Comparison of ENCODE assay signal across 8 mouse cellular contexts in genomic region chr17:31276207-31276921, GRCm38 (mm10). TPM values are rescaled to one million over a fixed set of nuclear protein-coding genes. Genes with fewer than 3 reads are reported as not detected.
DNase-seq lines count a peak whose midpoint lies in the region; ATAC-seq and TF ChIP-seq lines count a peak whose summit lies in the region.

No protein-coding gene starts in this region.

- H3K9me3 ChIP-seq in kidney, embryonic 16.5 days (ENCODE audit: low read length): no peaks in the 10 kb centered on the region
- H3K9me3 ChIP-seq in MEL (replicated peaks; ENCODE audit: insufficient read depth, low read length): no peaks in the 10 kb centered on the region
- no peaks in the 10 kb centered on the region for H3K9me3 ChIP-seq in forebrain, embryonic 12.5 days
- H3K9me3 ChIP-seq in limb, embryonic 15.5 days: no peaks in the 10 kb centered on the region
- H3K9me3 ChIP-seq in stomach, embryonic 16.5 days (replicated peaks; ENCODE audit: control insufficient read depth, low read length): no peaks in the 10 kb centered on the region

- TF ChIP-seq CTCF in MEL (IDR thresholded peaks at IDR 0.05 in 2 of 3, conservative IDR thresholded peaks at IDR 0.05 in 1 of 3; ENCODE audit: control insufficient read depth in 1 of 3, insufficient read depth in 1 of 3, low read depth in 2 of 3, low read length in 3 of 3, poor library complexity in 1 of 3, severe bottlenecking in 1 of 3): no peak

- peak overlapping the region; percentile 51 for H3K4me3 ChIP-seq in kidney, embryonic 16.5 days (ENCODE audit: low read length)
- H3K4me3 ChIP-seq in MEL (ENCODE audit: control insufficient read depth in 1 of 2, insufficient read depth in 1 of 2, low read depth in 2 of 2, low read length in 2 of 2): peak overlapping the region; percentile 52 to 58
- H3K4me3 ChIP-seq in forebrain, embryonic 12.5 days (replicated peaks): peak overlapping the region; percentile 50
- H3K4me3 ChIP-seq in limb, embryonic 15.5 days: peak overlapping the region; percentile 48
- peak overlapping the region; percentile 53 for H3K4me3 ChIP-seq in stomach, embryonic 16.5 days (replicated peaks; ENCODE audit: low read length)

- TF ChIP-seq RAD21 in MEL (IDR thresholded peaks at IDR 0.05; ENCODE audit: low read depth, low read length): no peak

- 28% methylated on average over 9 of the region's 9 CpGs for WGBS in kidney, embryonic 16.5 days
- WGBS in forebrain, embryonic 12.5 days: 24% methylated on average over 9 of the region's 9 CpGs
- WGBS in limb, embryonic 15.5 days: 23% methylated on average over 9 of the region's 9 CpGs
- WGBS in stomach, embryonic 16.5 days: 27% methylated on average over 9 of the region's 9 CpGs

- peaks cover 13% of the 10 kb centered on the region for H3K4me1 ChIP-seq in kidney, embryonic 16.5 days (ENCODE audit: insufficient read depth, low read length)
- peaks cover 2 to 26% of the 10 kb centered on the region in 2 experiments; a peak in 3 of 4 replicates for H3K4me1 ChIP-seq in MEL (ENCODE audit: control insufficient read depth in 1 of 2, insufficient read depth in 2 of 2, low read length in 2 of 2)
- peaks cover 18% of the 10 kb centered on the region for H3K4me1 ChIP-seq in forebrain, embryonic 12.5 days
- H3K4me1 ChIP-seq in limb, embryonic 15.5 days: peaks cover 16% of the 10 kb centered on the region
- 0 out of 2 replicates have a peak, but pooled peaks cover 5% of the 10 kb centered on the region for H3K4me1 ChIP-seq in stomach, embryonic 16.5 days (ENCODE audit: control insufficient read depth, insufficient read depth, low read length)

- no peak for TF ChIP-seq EP300 in MEL (IDR thresholded peaks at IDR 0.05; ENCODE audit: low read depth in 1 of 2, low read length in 2 of 2)

- peak overlapping the region; percentile 80 for H3K4me2 ChIP-seq in kidney, embryonic 16.5 days (replicated peaks; ENCODE audit: low read depth, low read length)
- peak overlapping the region; percentile 84 for H3K4me2 ChIP-seq in forebrain, embryonic 12.5 days
- peak overlapping the region; percentile 86 for H3K4me2 ChIP-seq in limb, embryonic 15.5 days
- H3K4me2 ChIP-seq in stomach, embryonic 16.5 days (ENCODE audit: low read depth, low read length): peak overlapping the region; percentile 81

- no peaks in the 10 kb centered on the region for H3K79me2 ChIP-seq in MEL (ENCODE audit: control insufficient read depth, insufficient read depth, low read length, poor library complexity)

- no peak overlapping the region for H3K27ac ChIP-seq in kidney, embryonic 16.5 days (ENCODE audit: low read length)
- no peak overlapping the region for H3K27ac ChIP-seq in MEL (ENCODE audit: control insufficient read depth, low read depth, low read length)
- H3K27ac ChIP-seq in forebrain, embryonic 12.5 days: no peak overlapping the region
- no peak overlapping the region for H3K27ac ChIP-seq in limb, embryonic 15.5 days
- H3K27ac ChIP-seq in stomach, embryonic 16.5 days (ENCODE audit: low read length): no peak overlapping the region

- TF ChIP-seq POLR2A in MEL (IDR thresholded peaks at IDR 0.05; ENCODE audit: control insufficient read depth in 1 of 2, insufficient read depth in 1 of 2, low read depth in 1 of 2, low read length in 2 of 2, poor library complexity in 1 of 2): no peak

- no peak; the same call in 1 of the 2 replicates for ATAC-seq in kidney, embryonic 16.5 days (ENCODE audit: low FRiP score, low TSS enrichment)
- ATAC-seq in forebrain, embryonic 12.5 days (ENCODE audit: low FRiP score): no peak
- no peak for ATAC-seq in limb, embryonic 15.5 days (ENCODE audit: insufficient number of reproducible peaks, low FRiP score, low TSS enrichment, low read depth)
- peak; percentile 14; the same call in 1 of the 2 replicates for ATAC-seq in stomach, embryonic 16.5 days (ENCODE audit: insufficient read depth, low FRiP score)

- peak overlapping the region; percentile 23 for H3K9ac ChIP-seq in kidney, embryonic 16.5 days (replicated peaks; ENCODE audit: low read length)
- H3K9ac ChIP-seq in MEL (ENCODE audit: control insufficient read depth, low read depth, low read length, poor library complexity, severe bottlenecking): peak overlapping the region; percentile 23
- H3K9ac ChIP-seq in forebrain, embryonic 12.5 days: peak overlapping the region; percentile 53; the same call in 1 of the 2 replicates
- H3K9ac ChIP-seq in limb, embryonic 15.5 days: no peak overlapping the region
- peak overlapping the region; percentile 57; the same call in 1 of the 2 replicates for H3K9ac ChIP-seq in stomach, embryonic 16.5 days (ENCODE audit: low read length)

- DNase-seq in kidney, adult 11 months: no peak
- peak; percentile 42 for DNase-seq in MEL (ENCODE audit: low read depth, low spot score)
- no peak for DNase-seq in cerebellum, adult 11 months
- DNase-seq in cerebellum, postnatal 10 days: no peak

- no peaks in the 10 kb centered on the region for H3K27me3 ChIP-seq in kidney, embryonic 16.5 days (ENCODE audit: insufficient read depth, low read length)
- no peaks in the 10 kb centered on the region for H3K27me3 ChIP-seq in MEL (ENCODE audit: control insufficient read depth in 1 of 2, insufficient read depth in 2 of 2, low read length in 2 of 2)
- peaks cover 8% of the 10 kb centered on the region; the same call in 1 of the 2 replicates for H3K27me3 ChIP-seq in forebrain, embryonic 12.5 days
- no peaks in the 10 kb centered on the region for H3K27me3 ChIP-seq in limb, embryonic 15.5 days
- H3K27me3 ChIP-seq in stomach, embryonic 16.5 days (ENCODE audit: control insufficient read depth, insufficient read depth, low read length): no peaks in the 10 kb centered on the region

- no peaks in the 10 kb centered on the region for H3K36me3 ChIP-seq in kidney, embryonic 16.5 days (ENCODE audit: insufficient read depth, low read length)
- peaks cover 0 to 14% of the 10 kb centered on the region in 2 experiments; a peak in 2 of 4 replicates for H3K36me3 ChIP-seq in MEL (ENCODE audit: control insufficient read depth in 1 of 2, insufficient read depth in 2 of 2, low read length in 2 of 2)
- H3K36me3 ChIP-seq in forebrain, embryonic 12.5 days (replicated peaks): no peaks in the 10 kb centered on the region
- no peaks in the 10 kb centered on the region for H3K36me3 ChIP-seq in limb, embryonic 15.5 days
- H3K36me3 ChIP-seq in stomach, embryonic 16.5 days (ENCODE audit: control insufficient read depth, insufficient read depth, low read length): no peaks in the 10 kb centered on the region

TF ChIP-seq in MEL, 35 proteins besides CTCF, POLR2A, EP300 and RAD21:
- no peak for TF ChIP-seq MAFK (IDR thresholded peaks at IDR 0.05; ENCODE audit: borderline replicate concordance, low read depth, low read length)
- no peak for TF ChIP-seq TCF12 (IDR thresholded peaks at IDR 0.05; ENCODE audit: low read depth, low read length)

RNA-seq across cellular contexts. Expression of gene Rsph1, which starts 0.8 kb away (rescaled TPM):
- 2.0 and 2.3 TPM in 2 replicates for polyA plus RNA-seq in kidney, embryonic 16.5 days (2015; fragmentation: Nextera tagmentation; extraction: Ambion mirVana)
- 1.3 and 2.0 TPM in 2 replicates for total RNA-seq in MEL (2012; rRNA removed)
- 1 to 10 TPM in 1 of 2 experiments, not detected in 1; 3.6 TPM for polyA plus RNA-seq in MEL (2012; ENCODE audit: insufficient read depth in 1 of 2, insufficient read length in 2 of 2, low read depth in 1 of 2, low replicate concordance in 2 of 2, missing spikeins in 1 of 2)
- 2.6 and 3.8 TPM in 2 replicates for polyA plus RNA-seq in forebrain, embryonic 12.5 days (2016; fragmentation: Nextera tagmentation; extraction: Ambion mirVana)
- 0.57 and 0.70 TPM in 2 replicates for polyA plus RNA-seq in limb, embryonic 15.5 days (2015; fragmentation: Nextera tagmentation; extraction: Ambion mirVana)
- 1.5 and 2.5 TPM in 2 replicates for polyA plus RNA-seq in stomach, embryonic 16.5 days (2015; fragmentation: Nextera tagmentation; extraction: Ambion mirVana)

RNA-seq across cellular contexts. Expression of gene Slc37a1, which starts 10.2 kb away (rescaled TPM):
- 2.8 and 3.0 TPM in 2 replicates for polyA plus RNA-seq in kidney, embryonic 16.5 days (2015; fragmentation: Nextera tagmentation; extraction: Ambion mirVana)
- total RNA-seq in MEL (2012; rRNA removed): 10.3 and 15.0 TPM in 2 replicates
- 10 to 100 TPM in 1 of 2 experiments, not detected in 1; 14.2 TPM for polyA plus RNA-seq in MEL (2012; ENCODE audit: insufficient read depth in 1 of 2, insufficient read length in 2 of 2, low read depth in 1 of 2, low replicate concordance in 2 of 2, missing spikeins in 1 of 2)
- 9.4 and 10.7 TPM in 2 replicates for polyA plus RNA-seq in forebrain, embryonic 12.5 days (2016; fragmentation: Nextera tagmentation; extraction: Ambion mirVana)
- 3.3 and 4.0 TPM in 2 replicates for polyA plus RNA-seq in limb, embryonic 15.5 days (2015; fragmentation: Nextera tagmentation; extraction: Ambion mirVana)
- 16.1 and 22.5 TPM in 2 replicates for polyA plus RNA-seq in stomach, embryonic 16.5 days (2015; fragmentation: Nextera tagmentation; extraction: Ambion mirVana)
